Mouse (Mus musculus) forebrain, embryonic 16.5 days (tissue): ENCODE measurements around the gene Cox17. TPM values are rescaled to one million over a fixed set of nuclear protein-coding genes. Genes with fewer than 3 reads are reported as not detected.
A peak's percentile ranks its signal among the peaks of the same experiment; 100 is the strongest.

Experiments
- ATAC-seq: fragments of 200-750 bp; cut with Nextera tagmentation; 2 replicates; pipeline ENCODE4 v1.8.0; 2017; ENCODE audit warnings: mild to moderate bottlenecking, moderate library complexity
- H3K27ac ChIP-seq: fragments of 300-500 bp; sonication (generic); 2 replicates; pipeline ENCODE4 v1.5.1; 2014; ENCODE audit warnings: low read length, control low read depth
- H3K27me3 ChIP-seq: fragments of 300-500 bp; sonication (generic); replicated peaks from 2 replicates; pipeline ENCODE4 v1.6.1; 2014; ENCODE audit warnings: low read length; ENCODE audit not compliant: control insufficient read depth, insufficient read depth
- H3K36me3 ChIP-seq: fragments of 300-500 bp; sonication (generic); 2 replicates; pipeline ENCODE4 v1.6.1; 2014; ENCODE audit not compliant: control insufficient read depth, insufficient read depth
- H3K4me1 ChIP-seq: fragments of 300-500 bp; sonication (generic); replicated peaks from 2 replicates; pipeline ENCODE4 v1.6.1; 2014; ENCODE audit warnings: low read length; ENCODE audit not compliant: control insufficient read depth, insufficient read depth
- H3K4me2 ChIP-seq: fragments of 300-500 bp; sonication (generic); 2 replicates; pipeline ENCODE4 v1.6.1; 2014; ENCODE audit warnings: mild to moderate bottlenecking, low read length, control low read depth
- H3K4me3 ChIP-seq: fragments of 300-500 bp; sonication (generic); replicated peaks from 2 replicates; pipeline ENCODE4 v1.5.1; 2014; ENCODE audit warnings: mild to moderate bottlenecking, low read length, control low read depth
- H3K9ac ChIP-seq: fragments of 300-500 bp; sonication (generic); replicated peaks from 2 replicates; pipeline ENCODE4 v1.6.1; 2014; ENCODE audit warnings: low read depth, low read length, control low read depth
- H3K9me3 ChIP-seq: fragments of 300-500 bp; sonication (generic); 2 replicates; pipeline ENCODE4 v1.6.1; 2016; ENCODE audit warnings: low read length; ENCODE audit not compliant: control insufficient read depth
- WGBS: fragments of 180-500 bp; shearing (Covaris S2); extraction: QIAGEN DNeasy Blood & Tissue Kit; methylation state at CpG from one replicate; pipeline ENCODE4 v1.1.7; 2014; 5-methylcytosine and 5-hydroxymethylcytosine counted together
- polyA plus RNA-seq: library from polyadenylated mRNA; unstranded; fragments of >200 nt; fragmentation: Nextera tagmentation; extraction: Ambion mirVana; gene quantifications from 2 replicates; pipeline ENCODE4 v1.2.1, GENCODE M21; 2015

The Cox17 gene
- polyA plus RNA-seq, 1 experiment from 2014 or later = 88.6 TPM

DNA sequence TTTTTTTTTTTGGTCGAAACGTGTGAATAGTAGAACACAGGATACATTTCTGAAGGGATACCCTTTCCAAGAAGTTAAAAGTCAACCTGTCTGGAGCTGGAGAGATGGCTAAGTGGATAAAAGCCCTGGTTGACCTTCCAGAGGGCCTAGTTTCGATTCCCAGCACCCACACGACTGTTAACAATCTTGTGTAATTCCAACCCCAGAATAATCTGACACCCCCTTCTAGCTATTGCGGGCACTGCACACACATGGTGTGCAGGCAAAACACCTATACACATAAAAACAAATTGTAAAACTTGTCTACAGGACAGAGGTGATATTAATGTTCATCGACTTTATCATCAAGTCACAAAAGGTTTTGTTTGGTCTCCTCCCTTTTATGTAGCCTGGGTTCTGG lies 797 bp downstream of the Cox17 start:
- H3K4me1 ChIP-seq = peaks cover 9% of the 10 kb centered on the region

DNA sequence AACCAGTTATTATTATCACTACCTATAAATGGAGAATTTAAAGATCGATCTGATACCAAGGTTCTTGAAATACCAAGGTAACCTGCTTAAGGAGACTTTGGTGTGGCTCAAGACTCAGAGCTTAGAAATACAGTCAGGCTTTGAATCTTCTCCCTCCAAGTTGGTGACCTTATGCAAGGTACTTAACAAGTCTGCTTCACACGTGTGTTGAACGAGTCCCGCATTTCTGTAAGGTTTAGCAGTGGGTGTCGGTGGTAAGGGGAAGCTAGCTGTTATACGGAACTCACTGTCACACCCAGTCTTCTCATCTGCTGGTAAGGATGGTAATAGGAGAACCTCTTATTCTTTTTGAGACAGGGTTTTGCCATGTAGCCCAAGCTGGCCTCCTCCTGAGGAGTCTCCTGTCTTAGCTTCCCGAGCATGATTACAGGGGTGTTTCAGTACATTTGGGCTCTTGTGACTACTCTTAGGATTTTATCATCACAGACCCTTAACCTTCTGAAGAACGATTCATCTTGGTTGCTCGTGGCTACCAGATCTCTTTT lies 1.5 kb downstream of the Cox17 start:
- H3K27ac ChIP-seq = no peak overlapping the region
- H3K9me3 ChIP-seq = no peaks in the 10 kb centered on the region
- H3K36me3 ChIP-seq = peaks cover 15% of the 10 kb centered on the region
- no peaks in the 10 kb centered on the region for H3K27me3 ChIP-seq
- H3K4me2 ChIP-seq = no peak overlapping the region
- 94% methylated on average over 9 of the region's 9 CpGs for WGBS
- H3K4me3 ChIP-seq = no peak overlapping the region
- no peak for ATAC-seq
- peaks cover 9% of the 10 kb centered on the region for H3K4me1 ChIP-seq
- H3K9ac ChIP-seq = no peak overlapping the region

More for the DNA sequence above, 797 bp downstream of the Cox17 start:
- peak overlapping the region; percentile 70 for H3K4me2 ChIP-seq
- ATAC-seq = no peak
- H3K9ac ChIP-seq = no peak overlapping the region; the same call in 1 of the 2 replicates
- no peak overlapping the region for H3K27ac ChIP-seq
- WGBS = 64% methylated on average over 6 of the region's 6 CpGs
- peaks cover 15% of the 10 kb centered on the region for H3K36me3 ChIP-seq
- H3K9me3 ChIP-seq = no peaks in the 10 kb centered on the region
- H3K4me3 ChIP-seq = peak overlapping the region; percentile 79
- H3K27me3 ChIP-seq = no peaks in the 10 kb centered on the region

DNA sequence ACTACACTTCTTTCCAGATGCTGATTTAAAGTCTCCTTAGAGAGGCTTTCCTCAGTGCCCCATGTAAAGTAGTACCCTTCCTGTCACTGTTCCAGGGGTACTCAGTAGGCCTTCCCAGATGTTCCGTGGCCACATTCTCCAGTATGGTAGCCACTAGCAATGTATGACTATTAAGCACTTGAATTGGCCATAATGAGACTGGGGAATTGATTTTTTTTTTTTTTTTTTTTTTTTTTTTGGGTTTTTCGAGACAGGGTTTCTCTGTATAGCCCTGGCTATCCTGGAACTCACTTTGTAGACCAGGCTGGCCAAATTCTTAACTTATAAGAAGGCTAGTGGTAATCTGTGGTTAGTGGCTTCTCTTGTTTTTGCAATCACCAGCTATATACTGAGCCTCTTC lies 3.1 kb downstream of the Cox17 start:
- Histone ChIP-seq H3K27me3 (no peaks in the 10 kb centered on the region), H3K4me2 (no peak overlapping the region), H3K4me3 (no peak overlapping the region), H3K27ac (no peak overlapping the region), H3K36me3 (peaks cover 15% of the 10 kb centered on the region), H3K4me1 (peaks cover 9% of the 10 kb centered on the region), H3K9me3 (no peaks in the 10 kb centered on the region), H3K9ac (no peak overlapping the region)
- 97% methylated on average over 1 of the region's 2 CpGs for WGBS
- no peak for ATAC-seq

DNA sequence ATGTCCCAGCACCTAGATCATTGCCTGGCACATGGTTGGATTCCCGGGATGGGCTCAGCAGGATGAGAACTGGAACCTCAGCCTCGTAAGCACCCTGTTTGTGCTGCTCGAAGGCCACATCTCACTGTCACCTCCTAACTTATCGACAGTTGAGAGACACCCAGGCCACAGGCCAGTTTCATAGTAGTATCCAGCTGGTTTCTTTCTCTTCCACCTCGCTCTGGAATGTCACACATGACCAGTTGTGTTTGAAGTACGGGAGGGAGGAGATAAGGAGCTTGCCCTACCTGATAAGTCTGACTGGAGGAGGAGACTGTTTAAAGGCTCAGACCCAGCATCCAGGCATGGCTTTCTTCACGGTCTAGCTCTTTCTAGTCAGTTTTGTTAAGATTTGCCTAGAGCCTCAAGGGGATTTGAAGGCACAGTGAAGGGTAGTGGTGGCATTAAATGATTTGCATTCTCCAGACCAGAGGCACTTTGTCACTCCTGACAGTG lies 3.6 kb downstream of the Cox17 start:
- no peak overlapping the region for H3K27ac ChIP-seq
- peaks cover 9% of the 10 kb centered on the region for H3K4me1 ChIP-seq
- no peak overlapping the region for H3K4me2 ChIP-seq
- no peak overlapping the region for H3K9ac ChIP-seq
- H3K36me3 ChIP-seq = peaks cover 15% of the 10 kb centered on the region
- H3K27me3 ChIP-seq = no peaks in the 10 kb centered on the region
- no peaks in the 10 kb centered on the region for H3K9me3 ChIP-seq
- WGBS = 96% methylated on average over 7 of the region's 7 CpGs
- no peak for ATAC-seq
- no peak overlapping the region for H3K4me3 ChIP-seq

DNA sequence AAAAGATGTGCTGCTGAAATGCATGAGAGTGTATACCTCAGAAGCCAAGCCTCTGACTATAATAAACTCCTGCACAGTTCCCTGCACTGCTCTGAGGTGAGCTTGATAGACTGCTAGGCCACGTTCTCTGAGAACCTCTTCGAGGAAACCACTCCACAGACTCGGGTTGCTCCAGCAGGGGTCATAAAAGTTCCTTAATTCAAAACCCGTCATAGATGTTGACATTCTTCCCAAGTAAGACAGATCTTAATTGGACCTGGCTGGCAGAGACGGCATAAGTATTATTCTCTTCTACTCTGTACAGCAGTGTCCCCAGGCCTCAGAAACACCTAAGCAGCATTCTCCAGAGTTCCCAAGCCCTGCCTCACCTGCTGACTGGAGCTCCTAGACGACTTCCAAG lies 4.1 kb downstream of the Cox17 start:
- Histone ChIP-seq H3K9me3 (no peaks in the 10 kb centered on the region), H3K27me3 (no peaks in the 10 kb centered on the region), H3K36me3 (peaks cover 15% of the 10 kb centered on the region), H3K4me1 (peaks cover 9% of the 10 kb centered on the region), H3K27ac (no peak overlapping the region), H3K4me2 (no peak overlapping the region), H3K4me3 (no peak overlapping the region), H3K9ac (no peak overlapping the region)
- ATAC-seq = no peak
- 86% methylated on average over 6 of the region's 6 CpGs for WGBS

DNA sequence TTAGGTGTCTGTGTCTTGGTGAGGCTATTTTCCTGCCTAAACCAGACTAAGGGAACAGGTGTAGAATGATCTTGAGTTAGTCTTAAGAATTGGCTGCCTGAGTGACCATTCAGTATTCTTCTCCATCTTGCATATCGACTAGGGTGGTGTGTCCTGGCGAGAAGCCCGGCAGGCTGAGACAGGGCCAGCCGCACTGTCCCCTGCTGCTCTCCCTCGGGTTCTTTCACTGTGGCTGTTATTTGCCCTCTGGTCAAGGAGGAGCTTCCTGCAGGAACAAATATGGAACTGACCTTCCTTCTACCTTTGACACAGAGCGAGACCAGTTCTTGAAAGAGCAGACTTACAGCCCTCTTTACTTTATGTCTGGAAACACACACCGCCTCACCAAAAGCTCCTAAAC lies 5.2 kb downstream of the Cox17 start:
- no peak for ATAC-seq
- 81% methylated on average over 7 of the region's 7 CpGs for WGBS

DNA sequence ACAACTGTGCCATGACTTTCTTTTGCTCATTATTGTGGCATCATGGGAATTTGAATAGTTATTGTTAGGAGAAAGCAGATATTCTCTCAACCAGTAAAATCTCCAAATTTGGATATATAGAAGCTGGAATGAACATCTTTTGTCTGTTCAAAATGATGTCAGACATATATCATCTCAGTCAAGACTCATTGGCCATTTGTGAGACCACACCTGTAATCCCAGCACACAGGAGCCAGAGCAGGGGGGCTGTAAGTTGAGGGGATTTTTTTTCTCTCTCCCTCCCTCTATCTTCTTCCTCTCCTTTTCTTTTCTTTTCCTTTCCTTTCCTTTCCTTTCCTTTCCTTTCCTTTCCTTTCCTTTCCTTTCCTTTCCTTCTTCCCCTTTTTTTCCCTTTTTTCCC lies 6.1 kb downstream of the Cox17 start:
- Histone ChIP-seq H3K27ac (no peak overlapping the region), H3K27me3 (no peaks in the 10 kb centered on the region), H3K4me3 (no peak overlapping the region), H3K36me3 (peaks cover 15% of the 10 kb centered on the region), H3K4me1 (peaks cover 3% of the 10 kb centered on the region; the same call in 1 of the 2 replicates), H3K4me2 (no peak overlapping the region), H3K9me3 (no peaks in the 10 kb centered on the region), H3K9ac (no peak overlapping the region)
- ATAC-seq = no peak

More for the DNA sequence above, 5.2 kb downstream of the Cox17 start:
- H3K9me3 ChIP-seq = no peaks in the 10 kb centered on the region
- peaks cover 15% of the 10 kb centered on the region for H3K36me3 ChIP-seq
- H3K27me3 ChIP-seq = no peaks in the 10 kb centered on the region
- H3K4me2 ChIP-seq = no peak overlapping the region
- peaks cover 7% of the 10 kb centered on the region for H3K4me1 ChIP-seq
- no peak overlapping the region for H3K4me3 ChIP-seq
- no peak overlapping the region for H3K27ac ChIP-seq
- H3K9ac ChIP-seq = no peak overlapping the region

DNA sequence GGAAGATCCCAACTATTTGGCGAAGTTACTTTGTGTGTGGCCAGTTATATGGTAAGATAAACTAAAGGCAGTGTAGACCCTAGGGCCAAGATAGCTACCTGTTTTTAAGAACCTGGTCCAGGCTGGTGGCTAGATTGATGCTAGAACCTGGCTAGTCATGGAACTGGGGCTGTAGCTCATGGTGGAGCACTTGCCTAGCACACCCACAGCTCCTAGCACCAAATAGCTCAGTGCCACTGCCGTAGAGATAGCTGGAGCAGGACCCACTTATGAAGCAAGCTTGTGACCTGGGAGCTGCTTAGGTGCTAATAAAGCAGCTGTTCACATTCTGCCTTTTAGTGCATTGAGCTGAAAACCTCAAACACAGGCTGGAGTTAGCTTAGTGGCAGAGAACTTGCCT lies 6.9 kb downstream of the Cox17 start:
- no peaks in the 10 kb centered on the region for H3K4me1 ChIP-seq
- H3K4me3 ChIP-seq = no peak overlapping the region
- peaks cover 15% of the 10 kb centered on the region for H3K36me3 ChIP-seq
- 96% methylated on average over 2 of the region's 2 CpGs for WGBS
- no peak overlapping the region for H3K9ac ChIP-seq
- no peak overlapping the region for H3K4me2 ChIP-seq
- ATAC-seq = no peak
- no peak overlapping the region for H3K27ac ChIP-seq
- H3K27me3 ChIP-seq = no peaks in the 10 kb centered on the region
- H3K9me3 ChIP-seq = no peaks in the 10 kb centered on the region

DNA sequence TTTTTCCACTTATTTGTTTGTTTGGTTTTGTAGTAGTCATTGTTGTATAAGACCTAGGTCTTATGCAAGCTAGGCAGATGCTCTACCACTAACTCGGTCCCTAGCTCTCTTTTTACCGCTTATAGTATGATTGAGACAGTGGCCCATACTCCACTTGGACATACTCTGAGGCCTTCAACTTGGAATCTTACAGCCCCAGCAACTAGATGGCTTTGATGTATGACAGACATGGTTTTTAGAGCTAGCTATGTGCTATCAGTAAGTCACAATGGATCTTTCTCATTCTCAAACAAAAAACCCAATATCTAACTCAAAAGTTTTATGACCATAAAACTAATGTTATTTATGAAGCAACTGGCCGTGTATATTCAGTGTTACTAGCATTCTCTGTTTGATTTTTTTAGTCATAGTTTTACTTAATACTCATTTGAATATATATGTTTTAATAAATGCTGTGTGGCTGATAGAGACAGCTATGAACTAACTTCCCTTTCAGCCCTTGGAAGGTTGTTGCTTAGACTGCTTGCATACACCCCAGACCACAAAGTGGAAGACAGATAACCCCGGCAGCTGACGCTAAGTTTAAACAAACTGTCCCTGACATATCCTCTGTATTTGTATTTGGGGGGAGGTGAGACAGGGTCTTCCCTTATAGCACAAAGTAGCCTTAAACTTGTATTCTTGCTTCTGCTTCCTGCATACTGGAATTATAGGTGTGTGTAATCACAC lies 7.6 kb downstream of the Cox17 start:
- no peak for ATAC-seq
- no peaks in the 10 kb centered on the region for H3K9me3 ChIP-seq
- H3K27me3 ChIP-seq = no peaks in the 10 kb centered on the region
- WGBS = 91% methylated on average over 5 of the region's 5 CpGs
- no peak overlapping the region for H3K9ac ChIP-seq
- no peak overlapping the region for H3K4me3 ChIP-seq
- H3K27ac ChIP-seq = no peak overlapping the region
- no peaks in the 10 kb centered on the region for H3K4me1 ChIP-seq
- H3K36me3 ChIP-seq = peaks cover 15% of the 10 kb centered on the region
- H3K4me2 ChIP-seq = no peak overlapping the region
